Mouse (Mus musculus) lung, postnatal 4 days (tissue): ENCODE results near the gene Dpyd.

Experiments used
- DNase-seq, 2 experiments: peaks; one replicate each; pipeline ENCODE4 v3.0.0; 2021

Dpyd gene

GRCm38 (mm10) chr3:119126003-119126402, 564.1 kb downstream of the Dpyd start:
- DNase-seq: no peak

GRCm38 (mm10) chr3:119128076-119128475, 566.1 kb downstream of the Dpyd start:
- no peak for DNase-seq

GRCm38 (mm10) chr3:119143034-119143433, 581.1 kb downstream of the Dpyd start:
- DNase-seq: no peak

GRCm38 (mm10) chr3:119144788-119145187, 582.9 kb downstream of the Dpyd start:
- no peak for DNase-seq

GRCm38 (mm10) chr3:119154604-119155444, 592.9 kb downstream of the Dpyd start:
- DNase-seq: no peak

- no peak for DNase-seq
Measured at GRCm38 (mm10) chr3:119158670-119159069, 596.7 kb downstream of the Dpyd start.

GRCm38 (mm10) chr3:119165691-119166090, 603.8 kb downstream of the Dpyd start:
- DNase-seq: no peak

- DNase-seq: no peak
Measured at GRCm38 (mm10) chr3:119168166-119168565, 606.2 kb downstream of the Dpyd start.

GRCm38 (mm10) chr3:119168661-119169060, 606.7 kb downstream of the Dpyd start:
- DNase-seq: no peak

GRCm38 (mm10) chr3:119183261-119183660, 621.3 kb downstream of the Dpyd start:
- DNase-seq: no peak

GRCm38 (mm10) chr3:119194071-119194470, 632.1 kb downstream of the Dpyd start:
- DNase-seq: no peak

GRCm38 (mm10) chr3:119195613-119196012, 633.7 kb downstream of the Dpyd start:
- no peak for DNase-seq

- DNase-seq: no peak
Measured at GRCm38 (mm10) chr3:119220763-119221412, 659.0 kb downstream of the Dpyd start.

- no peak for DNase-seq
Measured at GRCm38 (mm10) chr3:119243181-119243580, 681.3 kb downstream of the Dpyd start.

- DNase-seq: no peak
Measured at GRCm38 (mm10) chr3:119256516-119256915, 694.6 kb downstream of the Dpyd start.

GRCm38 (mm10) chr3:119275241-119275640, 713.3 kb downstream of the Dpyd start:
- DNase-seq: no peak

- DNase-seq: no peak
Measured at GRCm38 (mm10) chr3:119280671-119281070, 718.7 kb downstream of the Dpyd start.

GRCm38 (mm10) chr3:119314693-119315092, 752.8 kb downstream of the Dpyd start:
- no peak for DNase-seq

GRCm38 (mm10) chr3:119329063-119329462, 767.1 kb downstream of the Dpyd start:
- no peak for DNase-seq

GRCm38 (mm10) chr3:119333335-119334305, 771.7 kb downstream of the Dpyd start:
- no peak for DNase-seq

- no peak for DNase-seq
Measured at GRCm38 (mm10) chr3:119361555-119362385, 799.8 kb downstream of the Dpyd start.

GRCm38 (mm10) chr3:119362392-119362791, 800.5 kb downstream of the Dpyd start:
- DNase-seq: no peak
